Mouse (Mus musculus) layer of hippocampus, adult 18-20 months (tissue): ENCODE results near the gene Ngf. TPM values are rescaled to one million over a fixed set of nuclear protein-coding genes. Genes with fewer than 3 reads are reported as not detected.

ENCODE experiments used
- DNase-seq, 2 experiments: peaks; one replicate each; pipeline ENCODE4 v3.0.0; 2022; ENCODE audit warnings: low spot score in 2 of 2
- total RNA-seq, 2 experiments: library from RNA; stranded (reverse); gene quantifications; 2 replicates each; pipeline ENCODE4 v1.2.3; 2021

Ngf gene
- total RNA-seq, 2 experiments from 2014 or later, result 10.3 to 13.2 TPM

DNA sequence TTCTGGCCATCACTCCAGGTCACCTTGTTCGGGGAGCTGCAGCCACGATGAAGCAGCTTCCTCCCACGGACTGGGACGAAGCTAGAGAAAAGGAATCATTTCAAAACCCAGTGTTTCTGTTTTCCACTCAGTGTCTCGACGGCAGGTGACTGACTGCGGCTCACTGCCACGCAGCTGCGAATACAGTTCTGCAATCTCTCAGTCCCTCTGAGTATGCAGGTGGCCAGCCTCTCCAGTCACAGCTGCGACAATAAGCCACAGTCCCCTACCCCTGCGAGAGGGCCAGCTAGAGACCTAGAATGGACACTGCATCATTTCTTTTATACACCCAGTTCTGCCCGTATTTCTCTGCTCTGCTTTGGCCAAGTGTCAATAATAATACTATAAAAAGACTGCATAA lies 36.3 kb downstream of the Ngf start:
- no peak for DNase-seq

GRCm38 (mm10) chr3:102507666-102508260 lies 38.0 kb downstream of the Ngf start:
- DNase-seq, result no peak

- DNase-seq, result no peak
Observed at GRCm38 (mm10) chr3:102508455-102508854, 38.7 kb downstream of the Ngf start.

- no peak for DNase-seq
Observed at GRCm38 (mm10) chr3:102509601-102510000, 39.9 kb downstream of the Ngf start.

DNA sequence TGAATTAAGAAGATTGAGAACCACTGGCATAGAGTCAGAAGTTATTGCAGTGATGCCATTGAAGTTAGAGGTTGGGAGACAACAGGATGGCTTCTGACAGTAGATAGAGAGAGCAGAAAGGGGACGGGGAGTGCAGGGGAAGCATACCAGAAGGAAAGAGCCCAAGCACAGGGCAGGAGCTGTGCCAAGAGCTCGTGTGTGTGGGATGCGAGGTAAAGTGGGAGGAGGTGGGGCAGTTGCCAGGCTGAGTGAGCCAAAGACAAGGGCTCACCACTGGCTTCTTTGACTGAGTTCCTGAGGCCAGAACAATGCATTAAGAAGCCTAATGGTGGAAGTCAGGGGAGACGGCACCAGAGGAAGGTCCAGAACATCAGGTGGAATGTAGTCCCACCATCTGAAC lies 47.2 kb downstream of the Ngf start:
- no peak for DNase-seq

GRCm38 (mm10) chr3:102521061-102521460 lies 51.3 kb downstream of the Ngf start:
- DNase-seq, result no peak

DNA sequence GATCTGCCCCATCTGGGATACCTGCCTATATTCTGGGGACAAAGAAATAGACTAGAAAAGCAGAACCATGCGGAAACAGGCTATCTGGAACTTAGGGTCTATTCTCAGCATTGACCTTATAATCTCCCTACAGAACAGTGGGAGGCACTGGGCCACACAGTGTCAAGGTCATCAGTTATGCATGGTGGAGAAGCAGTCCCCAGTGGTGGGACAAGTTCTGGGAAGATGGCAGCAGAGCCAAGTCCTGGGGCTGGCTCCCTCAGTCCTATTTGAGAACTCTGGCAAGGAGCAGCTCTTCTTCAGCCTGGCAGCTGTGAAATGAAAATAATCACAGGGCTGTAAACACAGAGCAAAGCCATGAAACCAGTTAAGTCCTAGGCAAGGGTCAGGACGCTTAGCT lies 54.0 kb downstream of the Ngf start:
- DNase-seq, result no peak

DNA sequence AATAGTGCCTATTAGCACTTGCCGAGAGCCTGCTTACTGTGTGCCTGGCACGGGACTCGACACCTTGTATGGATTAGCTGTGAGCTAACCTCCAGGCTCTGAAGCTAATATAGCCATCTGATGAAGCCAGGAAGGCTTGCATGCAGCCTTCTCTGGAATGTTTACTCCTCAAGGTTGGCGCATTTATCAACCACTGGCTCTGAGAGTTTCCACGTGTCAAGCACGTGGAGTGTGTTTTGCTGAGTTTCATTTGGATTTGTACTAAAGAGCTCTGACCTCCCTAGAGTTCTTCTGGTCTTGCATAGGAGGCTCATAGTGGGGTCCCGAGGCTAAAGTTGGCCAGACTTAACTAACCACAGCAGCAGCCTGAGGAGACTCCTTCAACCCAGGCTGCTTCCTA lies 55.2 kb downstream of the Ngf start:
- DNase-seq, result no peak

DNA sequence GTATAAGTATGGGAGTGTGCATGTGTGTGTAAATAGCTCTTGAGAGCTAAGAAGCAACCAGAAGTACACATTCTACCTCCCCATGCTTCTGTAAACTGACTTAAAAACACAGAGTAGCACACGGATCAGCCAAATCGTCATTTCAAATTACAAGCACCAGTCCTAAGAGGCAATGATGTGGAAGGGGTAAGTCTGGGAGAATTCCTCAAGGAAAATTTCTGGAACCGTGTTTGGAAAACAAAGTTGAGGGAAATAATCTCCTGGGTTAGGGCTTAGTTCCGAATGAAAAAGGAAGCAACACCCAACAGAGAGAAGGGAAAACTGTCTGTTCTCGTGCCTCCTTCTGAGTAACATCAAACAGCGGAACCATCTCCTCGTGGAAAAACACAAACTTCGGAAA lies 56.1 kb downstream of the Ngf start:
- no peak for DNase-seq

- no peak for DNase-seq
Observed at GRCm38 (mm10) chr3:102526481-102526880, 56.8 kb downstream of the Ngf start.

GRCm38 (mm10) chr3:102534744-102535143 lies 65.0 kb downstream of the Ngf start:
- no peak for DNase-seq

DNA sequence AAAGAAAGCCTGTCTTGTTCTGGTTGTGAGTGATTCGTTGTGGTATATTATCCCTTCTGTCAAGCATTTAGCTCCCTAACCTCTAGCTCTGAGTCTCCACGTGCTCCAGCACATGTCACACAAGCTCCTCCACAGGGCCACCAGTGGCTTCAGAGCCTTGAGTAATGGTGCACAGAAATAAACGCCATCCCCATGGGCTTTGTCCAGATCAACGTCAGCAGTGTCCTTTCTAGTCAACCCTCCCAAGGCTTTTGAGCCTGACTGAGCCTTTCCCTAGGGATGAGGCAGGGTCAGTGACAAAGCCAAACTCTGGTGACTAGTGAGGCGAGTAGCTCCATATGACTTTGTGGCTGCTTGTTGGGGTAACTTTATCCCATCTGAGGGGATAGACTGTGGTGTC lies 73.9 kb downstream of the Ngf start:
- no peak for DNase-seq

DNA sequence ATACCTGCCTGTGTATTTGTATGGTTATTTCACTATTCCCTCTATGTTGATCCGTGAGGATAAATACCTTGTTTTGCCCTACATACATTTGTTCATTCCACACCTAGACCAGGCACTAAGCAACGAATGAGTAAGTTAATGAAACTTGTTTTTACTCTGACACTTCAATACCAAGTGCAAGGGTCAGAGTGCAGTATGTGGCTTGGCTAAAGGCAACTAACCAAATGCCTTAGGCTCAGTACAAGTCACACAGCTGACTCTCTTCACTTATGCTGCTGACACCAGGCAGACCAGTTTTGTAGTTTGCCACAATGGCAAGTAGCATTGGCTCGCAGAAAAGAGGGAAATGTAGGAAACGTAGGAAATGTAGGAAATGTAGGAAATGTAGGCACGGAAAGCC lies 77.8 kb downstream of the Ngf start:
- no peak for DNase-seq

- DNase-seq, result no peak
Observed at GRCm38 (mm10) chr3:102553935-102554670, 84.4 kb downstream of the Ngf start.

DNA sequence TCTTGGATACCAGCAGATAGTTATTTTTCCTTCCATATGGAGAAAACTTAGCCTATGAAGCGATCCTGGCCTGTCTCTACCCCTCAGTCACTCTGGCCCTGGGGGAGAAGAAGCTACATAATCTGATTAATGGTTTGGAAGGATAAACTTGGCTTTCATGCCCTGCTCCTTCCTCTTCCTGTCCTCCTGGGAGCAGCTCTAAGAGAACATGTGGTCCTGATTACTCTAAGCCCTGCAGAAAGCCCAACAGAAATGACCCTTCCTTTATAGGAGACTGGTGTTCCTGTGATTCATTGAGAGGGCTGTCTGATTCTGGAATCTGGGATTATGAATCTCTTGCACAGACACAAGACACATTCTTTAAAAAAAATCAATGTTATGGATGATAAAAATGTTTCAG lies 86.4 kb downstream of the Ngf start:
- no peak for DNase-seq

DNA sequence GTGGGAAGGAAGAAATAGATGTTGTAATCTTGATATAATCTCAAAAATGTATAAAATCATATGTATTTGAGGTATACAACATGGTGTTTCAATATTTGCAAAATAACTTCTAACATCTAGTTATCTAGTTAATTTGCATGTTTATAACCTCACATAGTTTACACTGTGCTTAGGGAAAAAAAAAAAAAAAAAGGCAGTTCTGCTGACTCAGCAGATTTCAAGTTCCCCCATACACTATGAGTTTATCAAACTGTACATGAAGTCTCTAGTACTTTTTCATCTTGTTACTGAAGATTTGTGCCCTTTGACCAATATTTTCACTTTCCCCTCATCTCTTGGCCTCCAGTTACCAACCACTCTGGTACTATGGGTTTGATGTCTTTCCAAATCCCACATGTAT lies 86.9 kb downstream of the Ngf start:
- no peak for DNase-seq
